Mouse (Mus musculus) urinary bladder, postnatal 25 days (tissue): Measurements from ENCODE around the gene A630076J17Rik.

Experiments
- DNase-seq: peaks from one replicate; pipeline ENCODE4 v3.0.0; 2022; ENCODE audit warnings: low spot score

The A630076J17Rik gene

DNA sequence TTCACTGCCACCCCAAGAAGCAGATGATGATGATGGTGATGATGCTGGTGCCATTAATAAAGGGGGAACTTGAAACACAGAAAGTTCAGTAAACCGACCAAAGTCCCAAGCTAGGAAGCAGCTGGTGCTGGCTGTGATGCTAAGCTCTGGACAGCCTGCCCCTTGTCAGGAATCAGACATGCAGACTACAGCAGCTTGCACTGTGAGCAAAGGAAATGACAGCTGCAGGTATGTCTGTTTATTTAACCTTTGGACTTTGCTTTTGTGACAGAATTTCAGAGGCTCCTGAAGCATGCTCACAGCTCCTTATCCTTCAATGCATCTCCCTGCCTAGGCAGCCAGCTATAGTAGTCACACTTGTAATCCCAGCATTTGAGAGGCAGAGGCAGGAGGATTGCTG, at the start of gene A630076J17Rik:
Gene A630076J17Rik (plus strand): TSS at position 88 of the 400 bp plus-strand sequence.
- DNase-seq: no peak

DNA sequence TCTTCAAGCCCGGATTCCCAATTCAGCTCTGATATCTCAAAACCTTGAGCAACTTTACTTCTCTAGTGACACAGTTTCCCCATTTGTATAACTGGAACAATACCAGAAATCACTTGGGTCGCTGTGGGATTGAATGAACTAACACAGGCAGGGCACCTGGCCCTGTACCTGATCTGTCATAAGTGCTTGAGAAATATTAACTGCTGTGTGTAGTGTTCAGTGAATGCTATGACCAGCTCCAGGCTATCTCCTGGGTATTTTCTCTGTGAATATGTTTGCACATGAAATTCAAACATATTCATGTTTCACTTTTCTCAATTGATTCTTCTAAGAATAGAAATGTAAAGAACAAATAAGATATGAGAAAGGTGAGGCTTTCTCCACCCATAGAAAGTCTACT, 49.6 kb upstream of the A630076J17Rik start:
- no peak for DNase-seq

DNA sequence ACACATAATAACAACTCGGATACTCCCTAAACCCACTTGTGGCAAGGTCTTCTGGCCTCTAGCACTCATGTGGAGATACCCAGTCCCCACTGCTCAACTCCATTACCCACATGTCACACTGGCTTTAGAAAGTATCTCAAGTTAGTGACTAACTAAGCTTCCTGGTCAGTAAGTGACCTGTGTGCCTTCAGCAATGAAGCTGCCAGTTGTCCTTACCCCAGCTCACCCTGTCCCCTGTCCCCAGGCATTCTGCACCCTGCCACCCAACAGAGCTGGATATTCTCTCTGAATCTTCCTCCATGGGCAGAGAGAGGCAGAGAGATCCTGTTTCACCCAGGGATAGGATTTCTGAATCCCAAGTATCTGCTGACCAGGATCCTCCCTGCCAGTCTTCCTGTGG, 47.7 kb upstream of the A630076J17Rik start, which contains the start of gene Kcna10:
Gene Kcna10 (plus strand): TSS at position 301 of the 400 bp plus-strand sequence.
- DNase-seq: no peak

DNA sequence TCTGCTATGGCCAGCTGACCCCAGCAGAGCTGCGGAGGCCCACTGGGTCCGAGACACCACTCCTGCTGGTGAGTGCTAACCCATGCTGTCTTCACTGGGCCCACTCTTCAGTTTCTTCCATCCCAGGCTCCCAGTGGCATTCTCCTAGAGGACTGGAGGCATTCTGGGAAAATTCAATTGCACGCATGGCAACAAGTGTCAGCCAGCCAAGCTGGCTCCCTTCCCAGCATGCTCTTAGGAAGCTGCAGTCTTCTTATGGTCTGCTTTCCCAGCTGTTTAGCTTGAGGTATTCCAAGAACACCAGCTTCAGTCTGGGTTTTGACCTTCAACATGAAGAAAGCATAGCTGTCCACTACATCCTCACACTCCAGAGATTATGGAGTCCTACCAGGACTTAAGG, 47.2 kb upstream of the A630076J17Rik start:
- no peak for DNase-seq

DNA sequence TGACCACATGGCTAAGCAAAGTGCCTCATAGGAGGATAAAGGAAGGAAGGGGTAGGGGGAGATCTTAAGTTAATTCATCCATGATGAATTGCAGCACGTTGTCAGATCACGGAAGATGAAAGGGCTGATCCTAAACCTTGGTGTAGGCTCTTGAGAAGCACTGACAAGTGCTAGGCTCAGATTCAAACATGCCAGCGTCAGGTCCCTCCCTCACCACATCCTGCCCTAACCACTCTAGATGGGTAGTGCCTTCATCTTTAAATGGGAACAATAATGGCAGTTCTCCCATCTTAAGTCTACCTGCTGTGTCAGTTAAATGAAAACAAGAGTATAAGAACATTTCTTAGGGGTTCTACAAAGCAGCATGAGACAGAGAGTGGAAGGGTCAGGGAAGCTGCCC, 44.8 kb upstream of the A630076J17Rik start:
- no peak for DNase-seq

DNA sequence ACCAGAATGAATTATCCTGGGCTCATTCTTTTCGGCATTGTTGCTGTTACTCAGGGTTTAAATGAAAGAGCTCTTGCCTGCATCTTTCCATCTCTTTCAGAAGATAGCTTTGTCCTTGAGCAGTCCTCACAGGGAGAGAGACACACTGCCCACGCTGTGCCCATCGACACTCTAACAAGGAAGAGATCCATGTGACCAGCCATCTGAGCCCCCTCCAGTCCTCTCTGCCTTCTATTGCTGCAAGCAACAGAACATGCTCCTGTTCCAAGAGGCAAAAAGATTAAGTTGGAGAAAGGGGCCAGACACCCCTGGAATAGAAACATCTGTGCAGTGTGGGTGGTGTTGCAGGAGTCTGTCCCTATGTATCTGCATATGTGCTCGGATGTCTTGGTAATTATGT, 43.4 kb upstream of the A630076J17Rik start:
- DNase-seq: no peak

DNA sequence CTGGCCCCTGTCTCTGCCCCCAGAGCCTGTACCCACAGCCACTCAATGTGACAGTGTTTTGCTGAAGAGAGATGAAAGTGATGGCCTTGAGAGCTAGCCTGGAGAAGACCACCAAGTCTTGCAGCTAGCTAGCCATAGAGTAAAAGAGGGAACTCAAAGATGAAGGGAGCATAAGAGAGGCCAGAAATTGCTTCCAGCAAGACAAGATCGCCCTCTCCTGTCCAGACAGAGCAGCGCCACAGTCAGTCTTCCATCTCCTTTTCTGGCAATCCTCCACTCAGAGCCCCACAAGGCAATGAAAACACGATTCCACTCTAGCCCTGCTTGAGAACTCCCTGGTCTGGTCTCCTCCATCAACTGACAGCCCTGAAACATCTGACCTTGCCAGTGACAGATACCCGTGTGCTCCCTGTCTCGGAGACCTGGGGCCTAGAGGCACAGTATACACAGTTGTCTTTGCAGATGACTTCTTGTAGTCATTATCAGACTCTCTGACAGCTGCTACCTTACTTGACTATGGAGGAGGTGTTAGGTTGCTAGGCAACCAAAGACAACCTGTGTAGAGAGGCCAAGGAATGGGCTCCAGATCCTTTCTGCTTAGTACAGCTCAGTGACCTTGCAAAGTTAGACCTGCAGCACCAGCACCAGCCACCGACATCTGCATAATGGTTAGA, 42.1 kb upstream of the A630076J17Rik start:
- no peak for DNase-seq

DNA sequence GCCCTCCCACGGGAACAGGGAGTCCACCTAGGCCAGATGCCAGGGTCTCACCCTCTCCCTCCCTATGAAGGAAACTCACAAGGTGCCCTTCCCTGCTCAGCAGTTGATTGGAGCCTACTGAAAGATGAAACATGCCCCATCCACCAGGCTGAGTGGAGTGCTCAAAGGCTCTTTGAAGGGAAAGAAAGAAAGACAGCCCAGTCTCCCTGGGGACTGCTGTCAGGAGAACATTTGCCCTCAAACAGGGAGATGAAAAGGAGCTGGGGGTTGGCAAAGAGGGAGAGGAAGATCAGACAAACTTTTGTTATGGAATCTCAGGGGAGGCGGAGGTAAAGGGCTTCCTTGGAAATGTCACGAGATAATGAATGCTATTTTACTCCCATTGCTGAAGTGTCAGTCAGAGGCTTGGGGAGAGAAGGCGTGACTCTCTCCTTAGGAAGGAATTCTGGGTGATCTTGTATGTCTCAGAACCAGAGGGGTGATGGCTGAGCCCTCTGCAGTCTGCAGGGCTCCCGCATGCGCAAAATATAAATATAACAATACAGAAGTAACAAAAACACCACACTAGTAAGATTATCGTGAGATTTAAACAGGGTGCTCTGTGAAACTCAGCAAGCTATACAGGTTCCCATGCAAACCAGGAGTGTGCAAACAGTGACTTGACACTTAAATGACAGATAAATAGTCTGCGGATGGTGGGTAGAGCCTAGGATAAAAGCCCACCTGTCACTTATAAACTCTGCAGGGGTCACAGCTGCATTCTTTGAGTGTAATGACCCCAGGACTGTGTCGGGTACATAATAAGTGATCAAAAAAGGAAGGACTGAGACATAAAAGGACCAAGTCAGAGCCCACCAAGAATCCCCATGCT, 28.9 kb upstream of the A630076J17Rik start:
- DNase-seq: no peak

DNA sequence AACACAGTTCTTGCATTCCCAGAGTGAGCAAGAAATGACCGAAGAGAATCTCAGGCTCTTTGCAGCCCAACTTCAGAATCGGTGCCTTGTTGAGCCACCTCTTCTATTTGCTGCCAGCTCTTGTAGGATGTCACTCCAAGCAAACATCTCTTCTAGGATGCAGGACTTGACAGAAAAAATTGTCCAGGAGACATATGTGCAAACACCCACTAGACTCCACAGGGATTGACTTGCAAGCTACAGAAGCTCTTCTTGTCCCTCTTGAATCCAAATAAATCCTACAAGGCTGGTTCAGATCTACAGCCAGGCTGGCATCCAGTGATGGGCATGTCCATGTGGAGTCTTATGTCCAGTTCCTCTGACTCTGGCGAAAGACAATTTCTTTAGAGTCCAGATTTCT, 26.0 kb upstream of the A630076J17Rik start:
- no peak for DNase-seq

DNA sequence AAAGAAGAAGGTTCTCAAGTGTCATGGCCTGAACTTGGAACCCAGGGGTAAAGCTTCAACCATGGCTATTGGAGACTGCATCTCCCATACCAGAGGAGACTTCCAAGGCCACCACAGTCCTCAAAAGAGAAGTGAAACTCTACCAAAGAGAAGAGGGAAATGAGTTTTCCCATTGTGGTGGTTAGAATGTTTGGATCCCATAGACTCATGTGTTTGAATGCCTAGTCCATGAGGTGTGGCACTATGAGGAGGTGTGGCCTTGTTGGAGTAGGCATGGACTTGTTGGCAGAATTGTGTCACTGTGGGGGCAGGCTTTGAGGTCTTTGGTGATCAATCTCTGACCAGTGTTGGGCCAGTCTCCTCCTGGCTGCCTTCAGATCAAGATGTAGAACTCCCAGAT, 25.2 kb upstream of the A630076J17Rik start:
- no peak for DNase-seq

DNA sequence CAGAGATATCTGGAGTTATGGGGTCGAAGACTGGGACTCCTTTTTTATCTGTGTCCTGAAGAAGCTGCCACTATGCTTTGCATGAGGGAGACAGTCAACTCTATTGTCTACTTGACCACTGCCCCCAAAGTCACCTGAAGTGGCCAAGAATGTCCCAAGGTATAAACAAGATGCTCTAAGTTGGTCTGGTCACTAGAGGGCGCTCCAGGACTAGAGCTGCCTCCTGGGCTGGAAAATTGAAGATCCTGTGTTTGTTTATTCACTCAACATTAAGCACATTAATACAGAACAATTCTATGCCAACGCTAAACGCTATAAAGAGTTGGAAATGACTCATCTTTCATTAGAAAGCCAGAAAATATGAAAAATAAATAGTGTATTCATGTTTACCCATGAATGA, 24.4 kb upstream of the A630076J17Rik start:
- peak; percentile 74 for DNase-seq

DNA sequence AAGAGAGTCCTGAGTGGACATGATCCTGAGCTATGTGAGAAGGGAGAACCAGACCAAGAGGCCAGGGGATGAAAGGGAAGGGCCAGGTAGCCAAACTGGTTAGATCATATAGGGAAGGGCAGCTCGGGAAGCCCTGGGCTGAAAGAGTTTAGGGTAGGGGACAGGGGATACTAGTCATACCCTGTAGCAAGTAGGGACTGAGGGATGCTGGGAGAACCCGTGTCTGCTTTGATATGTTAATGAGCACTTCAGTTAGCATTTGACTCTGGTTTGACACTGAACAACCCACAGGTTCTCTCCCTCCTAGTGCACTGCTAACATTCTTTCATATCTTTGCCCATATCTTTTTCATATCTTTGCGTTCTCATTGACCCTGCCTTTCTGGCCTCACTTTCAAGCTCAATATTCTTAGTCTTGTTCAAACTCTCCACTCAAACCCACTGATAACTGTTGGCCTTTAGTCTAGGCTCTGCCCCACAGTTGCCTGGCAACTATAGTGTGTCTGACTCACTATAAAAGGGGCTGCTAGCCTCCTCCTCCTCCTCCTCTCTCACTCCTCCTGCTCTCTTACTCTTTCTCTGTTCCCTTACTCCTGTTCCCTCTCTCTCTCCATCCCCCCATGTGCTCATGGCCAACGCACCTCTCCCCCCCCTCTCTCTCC, 23.8 kb upstream of the A630076J17Rik start:
- DNase-seq: no peak

DNA sequence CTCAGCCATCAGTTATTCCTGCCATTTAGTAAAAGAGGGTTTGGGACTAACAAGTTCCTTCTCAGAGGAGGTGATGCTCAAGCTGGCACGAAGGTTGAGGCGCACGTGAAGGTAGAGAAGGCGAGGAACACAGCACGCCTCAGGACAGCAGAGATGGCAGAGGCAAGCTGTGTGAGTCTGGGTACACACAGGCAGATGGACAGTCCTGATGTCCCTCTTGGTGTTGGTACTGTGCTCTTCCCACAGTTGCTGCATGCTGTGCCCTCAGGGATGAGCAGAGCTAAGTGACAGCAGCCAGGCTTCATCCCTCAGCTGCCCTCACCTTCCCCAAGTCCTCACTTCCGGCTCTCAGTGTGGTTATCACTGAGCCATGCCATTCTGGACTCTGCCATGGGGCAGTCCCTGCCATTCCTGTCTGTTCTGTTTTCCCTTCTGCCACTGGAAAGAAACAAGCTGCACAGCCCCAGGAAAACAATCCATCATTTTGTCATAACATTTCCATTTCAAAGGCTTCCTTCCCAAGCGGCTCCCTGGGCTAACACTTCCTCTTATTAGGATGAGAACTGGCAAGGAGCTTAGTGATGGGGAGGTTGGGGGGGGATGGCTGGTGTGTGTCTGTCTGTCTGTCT, 22.7 kb upstream of the A630076J17Rik start:
- no peak for DNase-seq

DNA sequence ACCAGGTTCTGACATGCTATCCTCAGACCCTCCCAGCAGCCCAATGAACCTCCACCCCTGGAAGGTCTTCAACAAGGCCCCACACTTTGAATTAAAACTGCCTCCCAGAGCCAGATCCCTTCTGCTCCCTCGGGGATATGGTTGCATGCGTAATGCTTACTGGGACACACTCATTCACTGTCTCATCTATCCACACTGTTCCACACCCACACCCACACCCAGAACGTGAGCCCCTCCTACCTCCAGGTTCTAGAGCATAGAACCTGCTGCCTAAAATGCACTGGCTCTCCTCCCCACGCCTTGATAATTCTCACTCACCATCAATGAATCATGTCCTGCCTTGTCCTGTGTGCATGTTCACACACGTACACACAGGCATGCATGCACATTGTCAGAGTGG, 15.8 kb upstream of the A630076J17Rik start:
- DNase-seq: no peak

DNA sequence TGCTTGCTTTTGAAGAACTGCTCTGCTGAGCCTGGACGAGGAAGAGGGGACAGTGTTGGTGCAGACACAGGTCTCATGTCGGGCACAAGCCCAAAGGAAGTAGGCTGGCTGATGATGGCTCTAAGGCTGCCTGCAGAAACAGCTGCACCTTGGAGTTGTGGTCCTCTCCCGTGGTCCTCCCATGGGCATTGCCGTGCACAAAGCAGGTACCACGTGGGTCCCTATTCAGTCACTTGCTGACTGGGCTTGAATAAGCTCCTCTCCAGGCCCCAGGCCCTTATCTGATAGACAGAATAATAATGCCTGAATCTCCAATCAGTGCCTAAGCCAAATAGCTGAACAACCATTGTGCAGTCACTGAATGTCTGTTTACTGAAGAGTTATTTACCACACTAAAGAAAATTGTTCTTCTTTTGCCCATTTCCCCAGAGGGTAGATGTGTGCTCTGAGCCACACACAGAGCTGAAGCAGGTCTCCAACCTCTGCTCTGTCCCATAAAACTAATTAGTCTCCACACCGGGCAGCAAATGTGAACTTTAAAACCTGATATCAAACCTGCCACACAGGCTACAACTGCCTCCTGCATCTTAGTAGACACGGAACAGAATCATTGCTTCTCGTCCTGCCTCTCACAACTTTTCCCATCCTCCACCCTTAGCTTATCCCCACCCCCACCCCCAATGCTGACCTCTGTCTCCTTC, 13.9 kb upstream of the A630076J17Rik start:
- no peak for DNase-seq

DNA sequence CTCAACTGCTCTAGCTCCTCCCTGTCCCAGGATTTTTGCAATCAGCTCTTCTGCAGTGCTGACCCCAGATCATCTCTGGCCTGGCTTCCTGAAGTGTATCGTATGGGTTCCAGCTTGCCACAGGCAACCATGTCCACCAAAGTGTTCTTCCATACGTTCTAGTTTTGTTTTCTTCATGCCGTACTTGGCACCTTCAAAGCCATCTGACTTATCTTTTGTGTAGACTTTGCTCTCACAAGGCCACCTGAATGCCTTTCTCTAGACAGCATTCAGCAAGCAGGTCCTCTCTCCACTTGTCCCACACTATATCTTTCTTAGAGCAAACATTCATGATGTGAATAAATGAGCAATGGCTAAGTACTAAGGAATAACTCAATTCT, 13.3 kb upstream of the A630076J17Rik start:
- DNase-seq: no peak

DNA sequence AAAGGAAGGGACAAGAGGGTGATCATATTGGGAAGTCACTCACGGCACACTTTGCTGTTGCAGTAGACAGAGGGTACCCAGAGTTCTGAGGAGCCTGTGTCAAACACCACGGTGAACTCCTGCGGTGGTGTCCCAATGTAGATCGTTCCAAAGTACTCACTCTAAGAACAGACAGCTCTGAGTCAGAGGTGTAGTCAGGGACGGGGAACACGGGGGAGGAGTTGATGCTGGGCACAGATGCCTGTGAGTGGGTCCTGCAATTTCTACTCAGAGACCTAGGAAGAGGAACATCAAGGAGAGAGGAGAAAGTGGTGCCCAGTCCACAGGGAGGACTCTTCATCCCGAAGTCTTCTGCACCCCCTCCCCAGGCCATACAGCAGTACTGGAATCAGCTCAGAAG, 11.8 kb upstream of the A630076J17Rik start:
- no peak for DNase-seq

DNA sequence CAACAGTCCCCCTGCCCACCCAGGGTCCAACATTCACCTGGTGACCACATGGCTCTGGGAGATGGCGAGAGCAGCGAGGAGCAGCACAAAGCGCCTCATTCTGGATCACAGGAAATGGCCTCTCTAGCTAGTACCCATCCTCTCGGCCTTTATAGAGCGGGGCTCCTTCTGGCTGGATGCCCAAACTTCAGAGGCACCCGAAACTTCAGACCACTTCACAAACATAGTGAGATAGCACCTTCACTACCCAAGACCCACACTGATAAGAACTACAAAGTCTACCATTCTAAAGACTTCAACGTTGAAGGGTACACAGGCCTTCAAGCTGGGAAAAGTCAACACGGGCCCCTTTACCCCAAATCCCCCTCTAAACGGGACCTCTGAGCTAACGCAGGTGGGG, 8.8 kb upstream of the A630076J17Rik start, which contains the start of gene Cym:
Gene Cym (minus strand): TSS at position 125 of the 400 bp plus-strand sequence.
- DNase-seq: no peak

DNA sequence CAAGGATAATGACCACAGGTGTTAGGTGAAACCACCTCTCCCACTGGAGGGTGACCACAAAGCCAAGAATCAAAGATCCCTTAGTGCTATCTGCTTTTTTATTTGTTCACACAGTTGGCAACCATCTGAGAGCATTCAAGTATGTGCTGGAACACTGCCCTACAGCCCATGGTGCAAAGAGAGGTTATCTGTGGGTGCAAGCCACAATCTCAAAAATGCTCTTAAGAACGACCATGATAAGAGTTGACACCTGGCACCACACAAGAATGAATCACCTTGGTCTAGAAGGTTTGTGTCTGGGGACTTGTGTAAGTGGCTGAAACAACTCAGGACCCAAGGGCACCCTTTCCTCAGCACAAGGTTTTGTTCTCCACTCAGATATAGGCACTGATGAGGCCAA, 7.2 kb upstream of the A630076J17Rik start:
- DNase-seq: no peak

DNA sequence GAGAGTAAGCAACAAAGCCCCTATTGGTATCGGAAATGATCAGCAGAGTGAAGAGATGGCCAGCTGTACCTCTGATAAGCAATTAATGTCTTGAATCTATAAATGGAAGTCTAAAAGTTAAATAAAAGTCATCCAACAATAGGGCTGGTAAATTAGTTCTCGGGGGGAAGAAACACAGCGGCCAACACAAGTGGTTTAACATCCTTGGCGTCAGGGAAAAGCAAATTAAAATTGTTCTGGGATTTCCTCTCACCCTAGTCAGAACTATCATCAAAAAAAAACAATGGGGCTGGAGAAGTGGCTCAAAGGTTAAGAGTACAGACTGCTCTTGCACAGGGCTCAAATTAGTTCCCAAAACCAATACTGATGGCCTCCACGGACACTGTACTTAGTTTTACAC, 4.6 kb upstream of the A630076J17Rik start:
- DNase-seq: no peak

DNA sequence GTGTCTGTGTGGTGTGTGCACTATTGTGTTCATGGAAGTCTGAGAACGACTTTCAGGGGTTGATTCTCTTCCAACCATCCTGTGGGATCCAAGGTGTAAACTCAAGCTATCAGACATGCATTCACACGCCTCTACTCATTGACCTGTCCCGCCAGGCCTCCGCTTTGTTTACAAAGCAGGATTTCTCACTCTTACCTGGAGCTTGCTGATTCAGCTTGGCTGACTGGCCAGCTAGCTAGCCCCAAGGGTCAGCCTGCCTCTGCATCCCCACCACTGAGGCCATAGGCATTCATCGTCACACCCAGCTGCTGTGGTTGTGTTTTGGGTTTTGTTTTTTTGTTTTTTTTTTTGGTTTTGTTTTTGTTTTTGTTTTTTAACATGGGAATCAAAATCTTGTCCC, 1.2 kb upstream of the A630076J17Rik start:
- no peak for DNase-seq

DNA sequence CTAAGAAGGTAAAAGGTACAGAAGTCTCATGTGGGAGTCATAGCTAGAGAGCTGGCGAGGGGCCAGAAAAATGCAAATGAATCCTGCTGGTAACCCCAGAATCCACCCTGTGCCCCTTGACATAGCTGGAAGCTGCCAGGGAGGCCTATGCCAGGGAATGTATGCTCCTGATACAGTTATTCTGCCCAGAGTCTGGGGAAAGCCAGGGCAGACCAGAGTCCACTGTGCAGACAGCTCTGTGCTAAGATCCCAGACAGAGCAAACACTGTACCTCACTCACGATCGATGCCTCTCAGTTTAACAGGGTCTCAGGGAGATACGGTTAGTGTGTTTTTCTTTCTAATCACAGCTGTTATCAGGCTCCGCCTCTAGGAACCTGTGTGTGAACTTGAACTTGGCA, 592 bp upstream of the A630076J17Rik start:
- no peak for DNase-seq
